Mouse (Mus musculus) lung, adult 2 months (tissue): Measurements from ENCODE around the gene Rbpms2. TPM values are rescaled to one million over a fixed set of nuclear protein-coding genes. Genes with fewer than 3 reads are reported as not detected.

Experiments used
- DNase-seq: peaks from one replicate; pipeline ENCODE4 v3.0.0; 2022
- H3K4me1 ChIP-seq: fragments of 200-500 bp; 2 replicates; pipeline ENCODE4 v1.6.1; 2011; ENCODE audit warnings: low read length; ENCODE audit not compliant: control insufficient read depth, insufficient read depth
- H3K4me3 ChIP-seq: fragments of 200-500 bp; replicated peaks from 2 replicates; pipeline ENCODE3; 2011; ENCODE audit warnings: low read depth, mild to moderate bottlenecking, control low read depth, low read length; ENCODE audit errors: extremely low read depth
- CTCF ChIP-seq: fragments of 200-500 bp; IDR thresholded peaks from 2 replicates; pipeline ENCODE4 v1.5.1; 2011; ENCODE audit warnings: mild to moderate bottlenecking, low read length, control low read depth; ENCODE audit not compliant: insufficient read depth
- POLR2A ChIP-seq: fragments of 200-500 bp; IDR thresholded peaks from 2 replicates; pipeline ENCODE4 v1.6.1; 2011; ENCODE audit warnings: low read depth, mild to moderate bottlenecking, control low read depth, low read length, borderline replicate concordance; ENCODE audit errors: extremely low read depth
- WGBS: fragments of 180-500 bp; shearing (Covaris S2); methylation state at CpG from one replicate; pipeline ENCODE4 v1.1.7; 2018; 5-methylcytosine and 5-hydroxymethylcytosine counted together
- polyA plus RNA-seq: library from polyadenylated mRNA; depleted of rRNA; stranded (reverse); fragments of >200 nt; gene quantifications from 2 replicates; pipeline ENCODE4 v1.2.3, GENCODE M21; 2012

Rbpms2 gene
- polyA plus RNA-seq, 1 experiment = 18.4 TPM

GRCm38 (mm10) chr9:65671431-65671931 is 42.0 kb downstream of the Rbpms2 start:
- peak; percentile 60 for DNase-seq
- WGBS = 37% methylated on average over 9 of the region's 9 CpGs
- H3K4me3 ChIP-seq = no peak overlapping the region
- TF ChIP-seq POLR2A = no peak
- TF ChIP-seq CTCF = no peak
- peaks cover 21% of the 10 kb centered on the region for H3K4me1 ChIP-seq

- no peak overlapping the region for H3K4me3 ChIP-seq
- no peak for DNase-seq
- no peak for TF ChIP-seq POLR2A
- no peak for TF ChIP-seq CTCF
- H3K4me1 ChIP-seq = peaks cover 21% of the 10 kb centered on the region
- WGBS = 31% methylated on average over 11 of the region's 11 CpGs
Measured at GRCm38 (mm10) chr9:65672996-65673395, 43.5 kb downstream of the Rbpms2 start.

- no peak for DNase-seq
- Histone ChIP-seq H3K4me3 (peak overlapping the region; percentile 9), H3K4me1 (peaks cover 40% of the 10 kb centered on the region)
- TF ChIP-seq POLR2A (no peak), CTCF (no peak)
- WGBS = 27% methylated on average over 8 of the region's 8 CpGs
Measured at GRCm38 (mm10) chr9:65675461-65676357, 46.3 kb downstream of the Rbpms2 start.

GRCm38 (mm10) chr9:65676358-65677118 is 47.1 kb downstream of the Rbpms2 start:
- H3K4me3 ChIP-seq = peak overlapping the region; percentile 68
- H3K4me1 ChIP-seq = peaks cover 43% of the 10 kb centered on the region
- under 1% methylated on average over 47 of the region's 51 CpGs for WGBS
- DNase-seq = peak; percentile 95
- TF ChIP-seq POLR2A (peak; percentile 67; the same call in 1 of the 2 replicates), CTCF (no peak)

GRCm38 (mm10) chr9:65677119-65677462 is 47.6 kb downstream of the Rbpms2 start:
- no peak for DNase-seq
- no peak for TF ChIP-seq CTCF
- no peak for TF ChIP-seq POLR2A
- Histone ChIP-seq H3K4me3 (peak overlapping the region; percentile 68), H3K4me1 (peaks cover 46% of the 10 kb centered on the region)
- WGBS = 5% methylated on average over 3 of the region's 3 CpGs

- H3K4me3 ChIP-seq = peak overlapping the region; percentile 60
- DNase-seq = peak; percentile 75
- 14% methylated on average over 5 of the region's 5 CpGs for WGBS
- TF ChIP-seq POLR2A (0 out of 2 replicates have a peak, but pooled peaks have one; percentile 15), CTCF (no peak)
- peaks cover 50% of the 10 kb centered on the region for H3K4me1 ChIP-seq
Measured at GRCm38 (mm10) chr9:65679181-65679761, 49.8 kb downstream of the Rbpms2 start.

- TF ChIP-seq POLR2A = no peak
- no peak for DNase-seq
- Histone ChIP-seq H3K4me3 (peak overlapping the region; percentile 16), H3K4me1 (peaks cover 48% of the 10 kb centered on the region)
- WGBS = 32% methylated on average over 4 of the region's 4 CpGs
Measured at GRCm38 (mm10) chr9:65680938-65681633, 51.6 kb downstream of the Rbpms2 start.

- no peak for DNase-seq
- Histone ChIP-seq H3K4me1 (peaks cover 48% of the 10 kb centered on the region), H3K4me3 (peak overlapping the region; percentile 16)
- TF ChIP-seq POLR2A (no peak), CTCF (no peak)
- WGBS = 46% methylated on average over 2 of the region's 2 CpGs
Measured at GRCm38 (mm10) chr9:65681634-65681940, 52.1 kb downstream of the Rbpms2 start.

- H3K4me1 ChIP-seq = peaks cover 48% of the 10 kb centered on the region
- 78% methylated on average over 3 of the region's 3 CpGs for WGBS
Measured at GRCm38 (mm10) chr9:65682183-65682582, 52.7 kb downstream of the Rbpms2 start.

More at GRCm38 (mm10) chr9:65682183-65682582, 52.7 kb downstream of the Rbpms2 start:
- H3K4me3 ChIP-seq = no peak overlapping the region
- TF ChIP-seq CTCF (no peak), POLR2A (no peak)
- DNase-seq = no peak
